Mouse (Mus musculus) liver, postnatal 0 days (tissue): Measurements from ENCODE around the gene Olfr16. TPM values are rescaled to one million over a fixed set of nuclear protein-coding genes. Genes with fewer than 3 reads are reported as not detected.

Source experiments
- ATAC-seq: fragments of 200-750 bp; cut with Nextera tagmentation; 2 replicates; pipeline ENCODE4 v1.8.0; 2017; ENCODE audit warnings: mild to moderate bottlenecking, moderate library complexity
- DNase-seq: peaks from one replicate; pipeline ENCODE4 v3.0.0-alpha.2; 2016
- H3K27ac ChIP-seq: fragments of 300-500 bp; sonication (generic); 2 replicates; pipeline ENCODE4 v1.5.1; 2014; ENCODE audit warnings: antibody characterized with exemption, moderate library complexity, mild to moderate bottlenecking, low read depth
- H3K27me3 ChIP-seq: fragments of 300-500 bp; sonication (generic); 2 replicates; pipeline ENCODE4 v1.6.1; 2014; ENCODE audit warnings: low read length, control low read depth, mixed read lengths; ENCODE audit not compliant: insufficient read depth
- H3K36me3 ChIP-seq: fragments of 300-500 bp; sonication (generic); replicated peaks from 2 replicates; pipeline ENCODE4 v1.6.1; 2014; ENCODE audit warnings: mild to moderate bottlenecking, control low read depth, low read length, moderate library complexity, mixed read lengths; ENCODE audit not compliant: insufficient read depth
- H3K4me1 ChIP-seq: fragments of 300-500 bp; sonication (generic); 2 replicates; pipeline ENCODE4 v1.6.1; 2014; ENCODE audit warnings: antibody characterized with exemption, mild to moderate bottlenecking, control low read depth; ENCODE audit not compliant: insufficient read depth
- H3K4me2 ChIP-seq: fragments of 300-500 bp; sonication (generic); 2 replicates; pipeline ENCODE4 v1.6.1; 2014; ENCODE audit warnings: low read depth, mild to moderate bottlenecking, low read length, moderate library complexity, mixed read lengths
- H3K4me3 ChIP-seq: fragments of 300-500 bp; sonication (generic); 2 replicates; pipeline ENCODE4 v1.5.1; 2014; ENCODE audit warnings: low read depth, low read length
- H3K9ac ChIP-seq: fragments of 300-500 bp; sonication (generic); replicated peaks from 2 replicates; pipeline ENCODE4 v1.6.1; 2014; ENCODE audit warnings: mild to moderate bottlenecking, moderate library complexity
- H3K9me3 ChIP-seq: fragments of 300-500 bp; sonication (generic); 2 replicates; pipeline ENCODE4 v1.6.1; 2016; ENCODE audit warnings: mild to moderate bottlenecking, control low read depth, low read length, mixed read lengths
- CTCF ChIP-seq: sonication (generic); IDR thresholded peaks from 2 replicates; pipeline ENCODE4 v1.5.1; 2016; ENCODE audit warnings: antibody characterized with exemption, low read depth
- EP300 ChIP-seq: IDR thresholded peaks from 2 replicates; pipeline ENCODE4 v1.6.1; 2016; ENCODE audit warnings: antibody characterized with exemption, low read depth, mild to moderate bottlenecking
- WGBS: fragments of 180-500 bp; shearing (Covaris S2); extraction: QIAGEN DNeasy Blood & Tissue Kit; methylation state at CpG from one replicate; pipeline ENCODE4 v1.1.7; 2014; ENCODE audit not compliant: insufficient replicate concordance; 5-methylcytosine and 5-hydroxymethylcytosine counted together
- polyA plus RNA-seq: library from polyadenylated mRNA; unstranded; fragments of >200 nt; fragmentation: Nextera tagmentation; extraction: Ambion mirVana; gene quantifications from 2 replicates; pipeline ENCODE4 v1.2.1, GENCODE M21; 2015

Gene Olfr16
- polyA plus RNA-seq, 1 experiment from 2014 or later, result 0.16 TPM

GRCm38 (mm10) chr1:172960452-172960851 lies 10.2 kb downstream of the Olfr16 start:
- H3K9ac ChIP-seq, result no peak overlapping the region
- no peaks in the 10 kb centered on the region for H3K9me3 ChIP-seq
- ATAC-seq, result no peak
- no peak for DNase-seq
- TF ChIP-seq CTCF (no peak), EP300 (no peak)
- H3K4me3 ChIP-seq, result no peak overlapping the region
- no peak overlapping the region for H3K4me2 ChIP-seq
- no peak overlapping the region for H3K27ac ChIP-seq
- WGBS, result 60% methylated on average over 1 of the region's 1 CpGs
- no peaks in the 10 kb centered on the region for H3K27me3 ChIP-seq
- no peaks in the 10 kb centered on the region for H3K36me3 ChIP-seq
- H3K4me1 ChIP-seq, result no peaks in the 10 kb centered on the region

GRCm38 (mm10) chr1:172989794-172990634 lies 39.8 kb downstream of the Olfr16 start:
- H3K27me3 ChIP-seq, result no peaks in the 10 kb centered on the region
- peak overlapping the region; percentile 54 for H3K4me2 ChIP-seq
- no peaks in the 10 kb centered on the region for H3K9me3 ChIP-seq
- no peaks in the 10 kb centered on the region for H3K36me3 ChIP-seq
- DNase-seq (no peak), ATAC-seq (peak; percentile 76)
- H3K9ac ChIP-seq, result peak overlapping the region; percentile 3; the same call in 1 of the 2 replicates
- peak overlapping the region; percentile 40 for H3K4me3 ChIP-seq
- TF ChIP-seq EP300 (no peak), CTCF (no peak)
- H3K27ac ChIP-seq, result peak overlapping the region; percentile 66
- H3K4me1 ChIP-seq, result no peaks in the 10 kb centered on the region
- WGBS, result 48% methylated on average over 12 of the region's 12 CpGs

GRCm38 (mm10) chr1:172990635-172991009 lies 40.4 kb downstream of the Olfr16 start:
- Histone ChIP-seq H3K27me3 (no peaks in the 10 kb centered on the region), H3K4me2 (peak overlapping the region; percentile 54), H3K27ac (peak overlapping the region; percentile 66), H3K36me3 (0 out of 2 replicates have a peak, but pooled peaks cover 3% of the 10 kb centered on the region), H3K9ac (no peak overlapping the region; the same call in 1 of the 2 replicates), H3K9me3 (no peaks in the 10 kb centered on the region), H3K4me1 (no peaks in the 10 kb centered on the region), H3K4me3 (peak overlapping the region; percentile 40; the same call in 1 of the 2 replicates)
- no peak for DNase-seq
- no peak for ATAC-seq
- no peak for TF ChIP-seq CTCF
- TF ChIP-seq EP300, result no peak
- 38% methylated on average over 3 of the region's 3 CpGs for WGBS

Other genes starting within 250 kb of the Olfr16 start
- 2,968 and 3,163 TPM in 2 replicates for gene Apcs, start 55.4 kb upstream of the Olfr16 start, polyA plus RNA-seq
- gene Olfr1408, start 187.0 kb downstream of the Olfr16 start, polyA plus RNA-seq, result not detected in 2 replicates
- gene Olfr1406, start 240.2 kb downstream of the Olfr16 start, polyA plus RNA-seq, result not detected in 2 replicates
- not detected in 2 replicates for gene Olfr218, start 247.4 kb downstream of the Olfr16 start, polyA plus RNA-seq